Mouse (Mus musculus): Measurements from ENCODE around the gene Slc25a23. TPM values are rescaled to one million over a fixed set of nuclear protein-coding genes. Genes with fewer than 3 reads are reported as not detected.

Slc25a23 gene
- 100 to 1,000 TPM in 1 of 2 experiments, 10 to 100 TPM in 1; 73.2 to 108 TPM for total RNA-seq (2021)
- long read RNA-seq, experiment 1, partial matches to known transcripts = 14 of 20 reads
- long read RNA-seq, experiment 1, other reads (novel, unspliced or antisense) = 4 of 20 reads
- long read RNA-seq, experiment 2, partial matches to known transcripts = 14 of 23 reads
- long read RNA-seq, experiment 2, other reads (novel, unspliced or antisense) = 7 of 23 reads

DNA sequence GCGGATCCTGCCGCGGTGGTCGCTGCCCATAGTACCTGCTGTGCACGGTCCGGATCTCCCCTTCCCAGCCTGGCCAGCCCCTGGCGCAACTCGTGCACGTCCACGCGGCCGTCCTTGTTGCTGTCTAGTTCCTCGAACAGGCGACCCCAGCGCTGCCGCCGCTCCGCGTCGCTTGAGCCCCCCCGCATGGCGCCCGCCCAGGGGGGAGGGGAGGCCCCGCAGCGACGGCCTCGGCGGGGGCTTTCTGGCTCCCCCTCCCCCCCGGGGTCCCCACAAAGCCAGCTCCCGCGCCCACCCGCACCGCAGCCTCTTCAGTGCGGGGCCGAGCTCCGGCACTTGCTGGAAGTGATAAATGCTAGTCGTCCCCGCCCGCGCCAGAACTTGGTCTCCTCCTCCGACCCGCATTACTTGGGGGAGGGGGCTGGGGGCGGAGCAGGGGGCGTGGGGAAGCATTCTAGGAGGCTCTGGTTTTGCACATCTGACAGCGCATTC lies at the start of gene Slc25a23:
Slc25a23 (minus strand) TSS at position 378 of the 492 bp plus-strand sequence.
- DNase-seq (ENCODE audit: low spot score in 2 of 2) = peak; percentile 50 to 58

GRCm38 (mm10) chr17:57108666-57109171 lies 49.1 kb upstream of the Slc25a23 start:
- DNase-seq (ENCODE audit: low spot score in 2 of 2) = no peak

- no peak for DNase-seq (ENCODE audit: low spot score in 2 of 2)
Observed at GRCm38 (mm10) chr17:57108040-57108665, 48.5 kb upstream of the Slc25a23 start.

DNA sequence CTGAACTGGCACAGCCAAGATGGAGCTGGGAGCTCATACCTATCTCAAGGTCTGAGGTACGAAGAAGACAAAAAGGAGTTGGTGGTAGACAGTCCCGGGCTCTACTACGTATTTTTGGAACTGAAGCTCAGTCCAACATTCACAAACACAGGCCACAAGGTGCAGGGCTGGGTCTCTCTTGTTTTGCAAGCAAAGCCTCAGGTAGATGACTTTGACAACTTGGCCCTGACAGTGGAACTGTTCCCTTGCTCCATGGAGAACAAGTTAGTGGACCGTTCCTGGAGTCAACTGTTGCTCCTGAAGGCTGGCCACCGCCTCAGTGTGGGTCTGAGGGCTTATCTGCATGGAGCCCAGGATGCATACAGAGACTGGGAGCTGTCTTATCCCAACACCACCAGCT lies 47.4 kb upstream of the Slc25a23 start:
- no peak for DNase-seq (ENCODE audit: low spot score in 2 of 2)

- DNase-seq (ENCODE audit: low spot score in 2 of 2) = no peak
Observed at GRCm38 (mm10) chr17:57106035-57106368, 46.3 kb upstream of the Slc25a23 start.

DNA sequence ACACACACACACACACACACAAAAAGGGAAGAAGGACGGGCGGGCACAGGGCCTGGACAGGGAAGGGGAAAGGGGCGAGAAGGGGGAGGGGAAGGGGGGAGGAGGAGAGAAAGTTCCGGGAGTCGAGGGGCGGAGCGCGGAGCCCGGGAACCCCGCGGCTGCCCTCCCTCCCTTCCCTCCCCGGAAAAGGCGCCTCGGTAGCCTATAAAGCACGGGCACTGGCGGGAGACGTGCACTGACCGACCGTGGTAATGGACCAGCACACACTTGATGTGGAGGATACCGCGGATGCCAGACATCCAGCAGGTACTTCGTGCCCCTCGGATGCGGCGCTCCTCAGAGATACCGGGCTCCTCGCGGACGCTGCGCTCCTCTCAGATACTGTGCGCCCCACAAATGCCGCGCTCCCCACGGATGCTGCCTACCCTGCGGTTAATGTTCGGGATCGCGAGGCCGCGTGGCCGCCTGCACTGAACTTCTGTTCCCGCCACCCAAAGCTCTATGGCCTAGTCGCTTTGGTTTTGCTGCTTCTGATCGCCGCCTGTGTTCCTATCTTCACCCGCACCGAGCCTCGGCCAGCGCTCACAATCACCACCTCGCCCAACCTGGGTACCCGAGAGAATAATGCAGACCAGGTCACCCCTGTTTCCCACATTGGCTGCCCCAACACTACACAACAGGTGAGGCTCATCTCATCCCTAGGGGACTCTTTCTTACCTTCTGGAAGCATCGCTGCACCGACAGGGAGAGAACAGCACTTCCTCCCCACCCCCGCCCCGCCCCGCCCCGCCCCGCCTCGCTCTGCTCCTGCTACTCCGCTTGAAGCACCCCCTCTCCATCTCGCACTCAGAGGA lies 45.7 kb upstream of the Slc25a23 start, which contains the start of gene Tnfsf9:
Tnfsf9 (plus strand) TSS at position 145 of the 854 bp plus-strand sequence.
- DNase-seq (ENCODE audit: low spot score in 2 of 2) = peak in 1 of 2 experiments; percentile 20

- DNase-seq (ENCODE audit: low spot score in 2 of 2) = no peak
Observed at GRCm38 (mm10) chr17:57104496-57104895, 44.8 kb upstream of the Slc25a23 start.

DNA sequence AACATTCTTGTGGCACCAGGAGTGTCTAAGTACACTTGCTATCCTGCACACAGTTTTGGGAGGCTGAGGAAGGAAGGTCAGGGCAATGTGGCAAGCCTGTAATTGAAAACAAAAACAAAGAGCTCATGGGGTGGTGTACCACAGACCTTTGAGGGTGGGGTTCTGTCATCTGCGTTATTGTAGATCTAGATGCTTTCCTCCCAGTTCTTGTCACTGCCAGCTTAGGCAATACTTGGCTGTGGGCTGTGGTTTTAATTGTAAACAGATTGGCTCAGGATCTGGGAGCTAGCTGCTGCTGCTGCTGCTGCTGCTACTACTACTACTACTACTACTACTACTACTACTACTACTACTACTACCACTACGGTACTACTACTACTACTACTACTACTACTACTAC lies 42.6 kb upstream of the Slc25a23 start:
- DNase-seq (ENCODE audit: low spot score in 2 of 2) = no peak

- no peak for DNase-seq (ENCODE audit: low spot score in 2 of 2)
Observed at GRCm38 (mm10) chr17:57099629-57100325, 40.1 kb upstream of the Slc25a23 start.

DNA sequence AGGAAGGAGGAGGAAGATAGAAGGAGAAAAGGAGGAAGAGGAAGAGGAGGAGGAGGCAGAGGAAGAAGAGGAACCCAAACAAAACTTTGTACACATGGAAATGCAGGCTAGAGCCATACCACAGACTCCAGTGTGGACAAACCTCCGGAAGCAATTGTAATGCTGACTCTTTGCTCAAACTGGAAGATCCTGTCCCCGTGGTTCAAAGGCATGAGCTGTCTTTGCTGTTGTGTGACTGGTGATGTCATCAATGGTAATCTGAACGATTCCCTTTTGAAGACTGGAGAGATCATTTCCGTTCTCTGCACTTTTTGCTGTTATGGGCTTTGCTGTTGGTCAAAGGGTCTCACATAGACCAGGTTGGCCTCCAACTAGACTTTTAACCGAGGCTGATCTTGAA lies 38.7 kb upstream of the Slc25a23 start:
- no peak for DNase-seq (ENCODE audit: low spot score in 2 of 2)

GRCm38 (mm10) chr17:57096623-57096920 lies 36.9 kb upstream of the Slc25a23 start:
- peak; percentile 90 to 91 for DNase-seq (ENCODE audit: low spot score in 2 of 2)

- DNase-seq (ENCODE audit: low spot score in 2 of 2) = no peak
Observed at GRCm38 (mm10) chr17:57095855-57096622, 36.4 kb upstream of the Slc25a23 start.

DNA sequence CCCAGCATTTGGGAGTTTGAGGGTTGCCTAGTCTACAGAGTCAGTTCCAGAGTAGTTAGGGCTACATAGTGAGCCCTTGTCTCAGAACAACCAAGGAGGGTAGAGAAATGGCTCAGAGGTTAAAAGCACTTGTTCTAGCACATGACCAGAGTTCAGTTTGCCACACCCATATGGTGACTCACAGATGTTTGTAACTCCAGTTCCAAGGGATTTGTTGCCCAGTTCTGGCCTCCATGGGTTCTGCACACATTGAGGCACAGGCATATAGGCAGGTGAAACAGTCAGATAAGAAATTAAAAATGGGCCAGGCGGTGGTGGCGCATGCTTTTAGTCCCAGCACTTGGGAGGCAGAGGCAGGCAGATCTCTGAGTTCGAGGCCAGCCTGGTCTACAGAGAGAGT lies 34.6 kb upstream of the Slc25a23 start:
- DNase-seq (ENCODE audit: low spot score in 2 of 2) = no peak

DNA sequence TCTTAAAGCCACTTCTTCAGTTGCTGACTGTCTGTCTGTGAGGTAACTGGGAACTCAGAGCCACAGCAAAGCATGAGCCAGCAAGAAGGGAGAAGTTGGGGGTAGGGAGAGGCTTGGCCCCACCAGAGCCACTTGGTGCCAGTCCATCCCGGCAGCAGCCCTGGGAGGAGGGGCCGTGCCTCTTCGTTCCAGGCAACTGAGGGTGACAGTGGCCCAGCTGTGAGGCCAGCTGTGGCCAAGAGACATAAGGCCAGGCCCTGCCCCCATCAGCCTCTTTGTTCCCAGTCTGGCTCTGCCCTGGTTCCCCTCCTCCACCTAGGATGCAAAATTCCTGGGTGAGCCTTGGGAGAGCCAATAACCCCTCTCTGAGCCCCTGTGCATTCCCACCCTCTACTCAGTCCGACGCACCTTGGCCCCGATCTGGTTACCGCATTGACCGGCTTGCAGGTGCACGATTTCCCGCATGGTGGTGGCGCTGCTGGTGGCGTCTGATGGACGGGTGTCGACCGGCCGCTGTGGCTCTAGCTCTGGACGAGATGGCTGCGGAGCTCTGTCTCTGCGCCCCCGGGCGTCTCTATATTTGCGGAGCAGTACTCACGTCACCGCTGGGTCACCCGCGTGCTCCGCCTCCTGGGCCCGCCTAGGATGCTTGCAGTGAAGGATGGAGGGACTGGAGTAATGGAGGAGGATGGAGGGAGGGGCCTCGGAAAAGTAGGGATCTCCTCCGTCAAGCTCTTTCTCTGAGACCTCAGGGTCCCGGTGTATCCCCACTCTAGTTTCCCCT lies 27.6 kb upstream of the Slc25a23 start, which contains the start of gene Tubb4a:
Tubb4a (minus strand) TSS at position 734 of the 784 bp plus-strand sequence.
- no peak for DNase-seq (ENCODE audit: low spot score in 2 of 2)

- DNase-seq (ENCODE audit: low spot score in 2 of 2) = no peak
Observed at GRCm38 (mm10) chr17:57085970-57086757, 26.5 kb upstream of the Slc25a23 start.

GRCm38 (mm10) chr17:57082481-57082880 lies 22.8 kb upstream of the Slc25a23 start:
- no peak for DNase-seq (ENCODE audit: low spot score in 2 of 2)

DNA sequence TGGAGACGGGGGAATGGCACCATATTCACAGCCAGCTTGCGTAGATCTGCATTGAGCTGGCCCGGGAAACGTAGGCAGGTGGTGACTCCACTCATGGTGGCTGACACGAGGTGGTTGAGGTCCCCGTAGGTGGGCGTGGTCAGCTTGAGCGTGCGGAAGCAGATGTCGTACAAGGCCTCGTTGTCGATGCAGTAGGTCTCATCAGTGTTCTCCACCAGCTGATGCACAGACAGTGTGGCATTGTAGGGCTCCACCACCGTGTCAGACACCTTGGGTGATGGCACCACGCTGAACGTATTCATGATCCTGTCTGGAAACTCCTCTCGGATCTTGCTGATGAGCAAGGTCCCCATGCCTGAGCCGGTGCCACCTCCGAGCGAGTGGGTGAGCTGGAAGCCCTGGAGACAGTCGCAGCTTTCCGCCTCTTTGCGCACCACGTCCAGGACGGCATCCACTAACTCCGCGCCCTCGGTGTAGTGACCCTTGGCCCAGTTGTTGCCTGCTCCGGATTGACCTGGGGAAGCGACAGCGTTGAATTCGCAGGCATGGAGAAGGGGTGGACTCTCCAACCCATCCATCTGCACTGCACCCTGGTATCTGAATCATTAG lies 21.7 kb upstream of the Slc25a23 start:
- DNase-seq (ENCODE audit: low spot score in 2 of 2) = no peak

DNA sequence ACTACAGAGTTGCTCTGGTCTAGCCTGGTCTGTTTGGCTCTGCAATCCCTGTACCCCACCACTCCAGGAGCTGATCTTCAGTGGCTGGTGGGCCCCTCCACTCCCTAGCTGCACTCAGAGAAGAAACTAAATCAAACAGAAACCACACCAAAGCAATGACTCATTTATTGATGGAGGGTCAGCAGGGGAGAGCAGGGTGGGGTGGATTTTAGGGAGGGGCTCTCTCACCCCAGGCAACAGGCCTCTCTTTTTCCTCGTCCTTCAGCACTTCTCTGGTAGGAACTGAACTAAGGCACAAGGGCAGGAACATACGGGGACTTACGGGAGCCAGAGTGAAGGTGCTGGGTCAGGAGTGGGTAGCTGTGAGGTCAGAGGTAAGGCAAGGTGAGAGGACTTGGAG lies 20.3 kb upstream of the Slc25a23 start:
- no peak for DNase-seq (ENCODE audit: low spot score in 2 of 2)
